Mouse (Mus musculus) layer of hippocampus, adult 9-10 months (tissue): ENCODE data around the gene Bbip1.
"Not testable (repeated sequence)": the region's sequence is repeated elsewhere in the genome, so short reads cannot be mapped to it uniquely, and the experiment has no call there.

ENCODE experiments used
- DNase-seq: peaks from one replicate; pipeline ENCODE4 v3.0.0; 2022; ENCODE audit warnings: low spot score

Gene Bbip1

DNA sequence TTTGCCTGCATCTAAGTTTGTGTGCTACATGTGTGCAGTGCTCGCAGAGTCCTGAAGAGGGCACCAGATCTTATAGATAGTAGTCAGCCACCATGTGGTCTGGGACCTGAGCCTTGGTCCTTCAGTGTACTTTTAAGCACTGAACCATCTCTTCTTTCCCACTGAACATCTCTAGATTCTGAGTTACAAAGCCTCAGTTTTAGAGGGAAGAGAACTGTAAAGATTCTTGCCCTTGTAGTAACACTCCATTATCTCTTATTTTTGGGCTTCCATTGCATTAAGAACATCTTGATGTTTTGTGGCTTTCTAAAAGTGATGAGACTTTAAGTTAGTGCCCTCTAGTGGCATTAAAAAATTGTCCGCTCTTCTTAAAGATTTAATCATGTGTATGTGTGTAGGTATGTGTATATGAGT is 19.1 kb downstream of the Bbip1 start:
- no peak for DNase-seq

DNA sequence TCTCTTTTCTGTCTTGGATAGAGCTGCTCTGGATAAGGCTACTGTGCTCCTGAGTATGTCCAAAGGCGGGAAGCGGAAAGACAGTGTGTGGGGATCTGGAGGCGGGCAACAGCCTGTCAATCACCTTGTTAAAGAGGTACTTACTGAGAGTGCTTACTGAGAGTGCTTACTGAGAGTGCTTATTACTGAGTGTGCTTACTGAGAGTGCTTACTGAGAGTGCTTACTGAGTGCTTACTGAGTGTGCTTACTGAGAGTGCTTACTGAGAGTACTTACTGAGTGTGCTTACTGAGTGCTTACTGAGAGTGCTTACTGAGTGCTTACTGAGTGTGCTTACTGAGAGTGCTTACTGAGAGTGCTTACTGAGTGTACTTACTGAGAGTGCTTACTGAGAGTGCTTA is 22.4 kb downstream of the Bbip1 start:
- DNase-seq: not testable (repeated sequence)

- DNase-seq: no peak
Observed at GRCm38 (mm10) chr19:53919541-53919940, 24.9 kb downstream of the Bbip1 start.

DNA sequence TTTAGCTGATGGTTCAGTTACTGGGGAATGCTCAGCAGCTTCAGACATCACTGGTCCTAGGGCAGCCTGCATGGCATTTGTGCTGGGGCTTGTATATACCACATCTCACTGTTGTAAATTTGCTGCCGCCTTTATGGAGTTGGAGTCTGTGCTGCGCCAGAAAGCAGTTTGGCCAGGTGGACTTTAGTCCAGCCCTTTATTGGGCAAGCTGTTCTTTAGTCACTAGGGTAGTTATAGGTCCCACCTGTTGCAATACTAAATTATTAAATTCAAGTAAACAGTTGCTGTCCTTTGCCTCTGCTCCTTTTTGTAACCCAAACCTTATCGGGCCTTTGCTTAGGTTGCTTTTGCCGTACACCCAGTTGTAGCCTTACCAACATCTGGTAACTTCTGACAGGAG is 29.5 kb downstream of the Bbip1 start:
- no peak for DNase-seq

DNA sequence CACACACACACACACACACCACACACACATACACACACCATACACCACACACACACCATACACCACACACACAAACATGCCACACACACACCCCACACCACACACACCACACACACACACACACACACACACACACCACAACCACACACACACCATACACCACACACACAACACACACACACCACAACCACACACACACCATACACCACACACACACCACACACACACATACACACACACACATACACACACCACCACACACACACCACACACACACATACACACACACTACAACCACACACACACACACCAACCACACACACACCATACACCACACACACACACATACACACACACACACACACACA is 37.7 kb downstream of the Bbip1 start:
- DNase-seq: not testable (repeated sequence)

DNA sequence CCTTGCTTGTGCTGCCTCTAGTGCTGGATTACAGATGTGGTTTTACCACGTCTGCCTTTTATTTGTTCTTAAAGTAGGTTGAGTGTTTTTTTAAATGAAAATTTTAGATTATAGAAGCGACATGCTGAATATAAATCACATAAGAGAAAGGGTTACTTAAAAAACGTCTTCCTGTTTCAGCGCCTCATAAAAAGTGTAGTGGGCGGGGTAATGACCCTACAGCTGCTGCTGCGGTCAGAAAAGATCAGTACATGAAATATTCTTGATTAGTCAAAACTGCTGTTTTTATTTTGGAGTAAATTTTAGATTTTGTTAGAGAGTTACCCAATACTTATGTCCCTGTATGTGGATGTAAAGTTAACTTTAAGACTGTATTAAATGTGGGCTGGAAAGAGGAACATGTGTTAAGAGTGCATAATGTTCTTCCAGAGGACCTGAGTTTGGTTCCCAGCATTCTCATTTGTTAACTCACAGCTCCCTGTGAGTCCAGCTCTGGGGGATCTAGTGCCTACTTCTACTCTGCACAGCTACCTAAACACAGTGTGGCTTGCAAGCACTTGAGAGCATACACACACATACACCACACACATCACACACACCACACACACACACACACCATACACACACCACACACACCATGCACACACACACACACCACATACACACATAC is 38.3 kb downstream of the Bbip1 start:
- no peak for DNase-seq

GRCm38 (mm10) chr19:53904833-53905480 is 39.5 kb downstream of the Bbip1 start:
- no peak for DNase-seq

DNA sequence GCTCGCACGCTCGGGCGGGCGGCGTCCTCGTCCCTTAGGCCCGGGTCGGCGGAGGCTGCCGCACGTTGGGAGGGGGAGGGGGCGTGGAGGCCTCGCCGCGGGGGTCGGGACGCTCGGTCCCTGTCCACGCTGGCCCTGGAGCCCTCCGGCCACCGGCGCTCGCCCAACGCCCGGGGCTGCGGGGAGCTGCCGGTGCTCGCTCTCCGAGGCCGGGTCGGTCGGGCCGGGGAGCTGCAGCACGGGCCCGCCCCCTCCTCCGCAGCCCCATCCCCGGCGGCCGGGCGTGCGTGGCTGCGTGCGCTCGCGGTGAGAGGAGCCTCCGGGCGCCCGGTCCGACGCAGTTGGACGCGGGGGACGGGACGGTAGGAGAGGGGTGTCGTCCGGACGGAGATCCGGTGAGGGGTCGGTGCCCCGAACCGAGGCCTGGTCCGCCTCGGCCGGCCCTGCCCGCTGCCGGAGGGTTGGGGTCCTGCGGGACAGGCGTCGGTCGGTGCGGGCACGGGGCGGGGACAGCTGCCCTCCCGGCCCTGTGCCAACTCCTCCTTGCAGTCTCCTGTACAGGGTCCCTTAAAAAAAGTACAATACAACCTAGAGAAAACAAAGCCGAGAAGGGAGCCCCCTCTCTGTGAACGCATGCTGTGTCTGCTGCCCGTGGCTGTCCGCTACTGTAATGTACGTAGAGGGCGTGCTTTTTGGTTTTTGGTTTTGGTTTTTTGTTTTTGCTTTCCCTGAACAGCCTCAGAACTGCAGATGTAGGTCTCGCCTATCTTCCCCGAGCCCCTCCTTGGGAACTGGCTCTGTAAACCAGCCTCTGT is 40.7 kb downstream of the Bbip1 start:
- DNase-seq: no peak

GRCm38 (mm10) chr19:53902739-53903487 is 41.5 kb downstream of the Bbip1 start:
- peak; percentile 80 for DNase-seq

- DNase-seq: no peak
Observed at GRCm38 (mm10) chr19:53901931-53902738, 42.3 kb downstream of the Bbip1 start.

DNA sequence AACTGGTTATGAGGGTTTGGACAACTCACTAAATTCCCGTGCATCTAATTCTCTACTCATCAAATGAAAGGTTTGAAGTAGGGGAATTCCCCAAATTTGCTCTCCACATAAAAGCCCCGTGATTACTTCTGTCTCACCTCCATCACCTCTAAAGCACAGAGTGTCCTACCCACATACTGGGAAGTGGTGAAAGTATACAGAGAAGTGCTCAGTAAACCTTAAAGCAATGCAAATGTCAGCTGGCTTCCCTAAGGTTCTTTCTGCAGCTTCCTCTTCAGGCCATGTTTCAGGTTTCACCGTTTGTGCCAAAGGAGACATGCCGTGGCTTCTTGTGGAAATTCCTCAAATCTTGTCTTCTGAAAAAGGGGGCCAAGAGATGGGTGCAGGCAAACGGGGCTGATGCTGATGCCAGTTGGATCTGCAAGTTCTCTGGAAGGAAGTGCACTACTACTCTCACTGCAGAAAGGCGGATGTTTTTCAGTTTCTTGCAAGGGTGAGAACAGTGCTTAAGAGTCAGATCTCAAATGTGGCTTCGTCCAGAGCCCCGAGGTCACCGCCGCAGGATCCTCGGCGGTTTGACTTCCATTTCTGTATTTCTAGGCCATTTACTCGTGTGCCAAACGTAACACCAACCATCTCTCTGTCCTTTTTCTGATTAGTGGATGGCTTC is 44.4 kb downstream of the Bbip1 start:
- DNase-seq: no peak

- no peak for DNase-seq
Observed at GRCm38 (mm10) chr19:53898970-53899900, 45.2 kb downstream of the Bbip1 start.

- DNase-seq: no peak
Observed at GRCm38 (mm10) chr19:53898498-53898897, 45.9 kb downstream of the Bbip1 start.

- no peak for DNase-seq
Observed at GRCm38 (mm10) chr19:53898046-53898445, 46.4 kb downstream of the Bbip1 start.

GRCm38 (mm10) chr19:53894538-53895121 is 49.8 kb downstream of the Bbip1 start:
- DNase-seq: no peak

- DNase-seq: no peak
Observed at GRCm38 (mm10) chr19:53893711-53894171, 50.7 kb downstream of the Bbip1 start.

GRCm38 (mm10) chr19:53892838-53893359 is 51.5 kb downstream of the Bbip1 start:
- DNase-seq: peak; percentile 40

GRCm38 (mm10) chr19:53892061-53892460 is 52.4 kb downstream of the Bbip1 start, which contains the start of gene Pdcd4:
TSS of gene Pdcd4 (plus strand) at chr19:53892231.
- no peak for DNase-seq

DNA sequence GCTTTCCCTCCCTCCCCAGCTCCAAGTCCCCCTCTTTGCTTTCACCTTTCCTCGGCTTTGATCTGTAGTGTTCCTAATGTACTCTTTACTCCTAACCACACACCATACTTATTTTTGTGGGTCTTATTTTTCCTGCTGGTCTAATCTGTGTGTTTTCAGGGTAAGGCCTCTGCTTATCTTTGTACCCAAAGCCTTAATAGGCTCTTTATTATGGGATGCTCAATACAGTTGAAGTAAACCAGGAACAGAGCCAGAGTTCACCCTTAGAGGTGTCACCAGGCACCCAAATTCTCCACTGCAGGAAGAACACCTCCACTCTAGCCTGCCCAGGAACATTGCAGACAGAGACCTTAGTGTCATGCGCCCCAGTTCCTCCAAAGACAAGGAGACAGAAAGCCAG is 52.9 kb downstream of the Bbip1 start:
- DNase-seq: no peak
